Mouse (Mus musculus) neural tube, embryonic 10.5 days (tissue): ENCODE data around the gene Epha6.
"Not testable (repeated sequence)": the region's sequence is repeated elsewhere in the genome, so short reads cannot be mapped to it uniquely, and the experiment has no call there.

Experiments
- DNase-seq: peaks from one replicate; pipeline ENCODE4 v3.0.0-alpha.2; 2017; ENCODE audit warnings: low spot score; ENCODE audit errors: extremely low spot score

Gene Epha6

GRCm38 (mm10) chr16:60006857-60007568 is 598.3 kb downstream of the Epha6 start:
- no peak for DNase-seq

GRCm38 (mm10) chr16:59969816-59970215 is 635.5 kb downstream of the Epha6 start:
- no peak for DNase-seq

- DNase-seq: no peak
Measured at GRCm38 (mm10) chr16:59955731-59956130, 649.6 kb downstream of the Epha6 start.

GRCm38 (mm10) chr16:59923696-59924095 is 681.6 kb downstream of the Epha6 start:
- DNase-seq: no peak

- no peak for DNase-seq
Measured at GRCm38 (mm10) chr16:59880073-59880472, 725.3 kb downstream of the Epha6 start.

GRCm38 (mm10) chr16:59871792-59872191 is 733.5 kb downstream of the Epha6 start:
- no peak for DNase-seq

- DNase-seq: no peak
Measured at GRCm38 (mm10) chr16:59854160-59854717, 751.1 kb downstream of the Epha6 start.

- DNase-seq: no peak
Measured at GRCm38 (mm10) chr16:59852689-59853088, 752.6 kb downstream of the Epha6 start.

GRCm38 (mm10) chr16:59846574-59846973 is 758.8 kb downstream of the Epha6 start:
- DNase-seq: peak; percentile 36

- no peak for DNase-seq
Measured at GRCm38 (mm10) chr16:59836778-59837177, 768.6 kb downstream of the Epha6 start.

GRCm38 (mm10) chr16:59836304-59836703 is 769.0 kb downstream of the Epha6 start:
- no peak for DNase-seq

GRCm38 (mm10) chr16:59832468-59832867 is 772.9 kb downstream of the Epha6 start:
- DNase-seq: no peak

- no peak for DNase-seq
Measured at GRCm38 (mm10) chr16:59829655-59830054, 775.7 kb downstream of the Epha6 start.

GRCm38 (mm10) chr16:59799790-59800189 is 805.5 kb downstream of the Epha6 start:
- not testable (repeated sequence) for DNase-seq

GRCm38 (mm10) chr16:59772297-59772696 is 833.0 kb downstream of the Epha6 start:
- no peak for DNase-seq

GRCm38 (mm10) chr16:59770421-59770820 is 834.9 kb downstream of the Epha6 start:
- DNase-seq: no peak

GRCm38 (mm10) chr16:59769936-59770335 is 835.4 kb downstream of the Epha6 start:
- no peak for DNase-seq

- DNase-seq: no peak
Measured at GRCm38 (mm10) chr16:59760875-59761274, 844.5 kb downstream of the Epha6 start.

- no peak for DNase-seq
Measured at GRCm38 (mm10) chr16:59750905-59751304, 854.4 kb downstream of the Epha6 start.

GRCm38 (mm10) chr16:59743669-59744068 is 861.7 kb downstream of the Epha6 start:
- DNase-seq: no peak

- no peak for DNase-seq
Measured at GRCm38 (mm10) chr16:59715524-59715923, 889.8 kb downstream of the Epha6 start.

GRCm38 (mm10) chr16:59693230-59693629 is 912.1 kb downstream of the Epha6 start:
- no peak for DNase-seq

GRCm38 (mm10) chr16:59689120-59689519 is 916.2 kb downstream of the Epha6 start:
- DNase-seq: no peak
